30 mouse cellular contexts compared by ENCODE assay signal in genomic region chr6:100586758-100587157, GRCm38 (mm10).
"Had no signal": no experiment of that assay in that cellular context is flagged by ENCODE, and none has a peak within 500 bp of the region (broad histone marks: within the 10 kb centered on the region; RNA-seq: fewer than 3 reads in every experiment).

No protein-coding gene starts in this region.

- DNase-seq: left cerebral cortex, postnatal 4 days; liver; liver, embryonic 13.5 days; liver, postnatal 0 days; lung, adult 18-20 months; lung, adult 2 months; lung, embryonic 14.5 days; lung, postnatal 10 days; lung, postnatal 14 days; lung, postnatal 36 days; lung, postnatal 4 days; midbrain, embryonic 14.5 days had no signal

- H3K9ac ChIP-seq: limb, embryonic 12.5 days; limb, embryonic 13.5 days; limb, embryonic 15.5 days; liver, embryonic 12.5 days; liver, embryonic 13.5 days; liver, embryonic 14.5 days; liver, embryonic 15.5 days; liver, postnatal 0 days; lung, embryonic 14.5 days; lung, embryonic 15.5 days; midbrain, embryonic 12.5 days; midbrain, embryonic 13.5 days; midbrain, embryonic 15.5 days; neural tube, embryonic 12.5 days had no signal

- H3K27ac ChIP-seq: limb, embryonic 10.5 days; limb, embryonic 12.5 days; limb, embryonic 13.5 days; limb, embryonic 15.5 days; liver, embryonic 12.5 days; liver, embryonic 13.5 days; liver, embryonic 14.5 days; liver, embryonic 15.5 days; lung, embryonic 15.5 days; macrophage; midbrain, embryonic 10.5 days; midbrain, embryonic 12.5 days; midbrain, embryonic 13.5 days; midbrain, embryonic 15.5 days; neural tube, embryonic 12.5 days had no signal

- H3K36me3 ChIP-seq: limb, embryonic 10.5 days; limb, embryonic 12.5 days; limb, embryonic 13.5 days; limb, embryonic 15.5 days; liver, embryonic 12.5 days; liver, embryonic 13.5 days; liver, embryonic 15.5 days; lung, embryonic 15.5 days; midbrain, embryonic 12.5 days; midbrain, embryonic 13.5 days; midbrain, embryonic 15.5 days; neural tube, embryonic 12.5 days had no signal

- H3K9me3 ChIP-seq: limb, embryonic 10.5 days; limb, embryonic 12.5 days; limb, embryonic 13.5 days; limb, embryonic 15.5 days; liver, embryonic 12.5 days; liver, embryonic 13.5 days; liver, embryonic 15.5 days; lung, embryonic 15.5 days; megakaryocyte, embryonic 14.5 days; midbrain, embryonic 10.5 days; midbrain, embryonic 12.5 days; midbrain, embryonic 13.5 days; midbrain, embryonic 15.5 days; neural tube, embryonic 12.5 days had no signal

- ATAC-seq: liver, embryonic 12.5 days; liver, postnatal 0 days; lung, postnatal 0 days; midbrain, embryonic 13.5 days; midbrain, embryonic 15.5 days; midbrain, embryonic 16.5 days had no signal

- H3K4me1 ChIP-seq: liver, embryonic 15.5 days; lung, embryonic 15.5 days had no signal

- H3K27me3 ChIP-seq: limb, embryonic 13.5 days; limb, embryonic 15.5 days; liver, embryonic 12.5 days; liver, embryonic 13.5 days; liver, embryonic 15.5 days; lung, embryonic 15.5 days; megakaryocyte, embryonic 14.5 days; midbrain, embryonic 12.5 days; midbrain, embryonic 13.5 days; midbrain, embryonic 15.5 days; neural tube, embryonic 12.5 days had no signal

- H3K4me3 ChIP-seq: limb, embryonic 10.5 days; limb, embryonic 12.5 days; limb, embryonic 13.5 days; limb, embryonic 15.5 days; liver, embryonic 12.5 days; liver, embryonic 13.5 days; liver, embryonic 15.5 days; lung, embryonic 15.5 days; megakaryocyte, embryonic 14.5 days; midbrain, embryonic 10.5 days; midbrain, embryonic 12.5 days; midbrain, embryonic 13.5 days; midbrain, embryonic 15.5 days; myocyte; neural tube, embryonic 12.5 days had no signal
